Mouse (Mus musculus): ENCODE results near the gene Cdh1.

Gene Cdh1

DNA sequence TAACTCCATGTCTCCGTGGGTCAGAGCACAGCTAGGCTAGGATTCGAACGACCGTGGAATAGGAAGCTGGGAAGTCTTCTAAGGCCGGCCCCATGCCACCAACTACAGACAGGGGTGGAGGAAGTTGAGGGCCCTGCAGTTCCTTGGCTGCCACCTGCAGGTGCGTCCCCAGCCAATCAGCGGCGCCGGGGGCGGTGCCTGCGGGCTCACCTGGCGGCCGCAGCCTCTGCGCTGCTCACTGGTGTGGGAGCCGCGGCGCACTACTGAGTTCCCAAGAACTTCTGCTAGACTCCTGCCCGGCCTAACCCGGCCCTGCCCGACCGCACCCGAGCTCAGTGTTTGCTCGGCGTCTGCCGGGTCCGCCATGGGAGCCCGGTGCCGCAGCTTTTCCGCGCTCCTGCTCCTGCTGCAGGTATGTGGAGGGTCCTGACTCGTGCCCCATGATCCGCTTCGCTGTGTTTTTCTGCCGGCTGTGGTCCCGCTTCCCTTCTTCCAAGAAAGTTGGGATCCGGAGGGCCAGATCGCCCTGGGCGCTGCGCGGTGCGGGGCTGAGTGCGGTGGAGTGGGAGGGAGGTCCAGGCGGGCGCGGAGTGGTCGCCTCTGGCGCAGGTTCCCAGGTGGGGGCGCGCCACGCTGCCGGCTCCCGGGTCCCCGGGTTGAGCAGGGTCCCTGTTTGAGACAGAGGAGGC lies at the start of gene Cdh1:
Gene Cdh1 (plus strand): TSS at position 221 of the 689 bp plus-strand sequence.
- 1% methylated on average over 53 of the region's 53 CpGs for WGBS

DNA sequence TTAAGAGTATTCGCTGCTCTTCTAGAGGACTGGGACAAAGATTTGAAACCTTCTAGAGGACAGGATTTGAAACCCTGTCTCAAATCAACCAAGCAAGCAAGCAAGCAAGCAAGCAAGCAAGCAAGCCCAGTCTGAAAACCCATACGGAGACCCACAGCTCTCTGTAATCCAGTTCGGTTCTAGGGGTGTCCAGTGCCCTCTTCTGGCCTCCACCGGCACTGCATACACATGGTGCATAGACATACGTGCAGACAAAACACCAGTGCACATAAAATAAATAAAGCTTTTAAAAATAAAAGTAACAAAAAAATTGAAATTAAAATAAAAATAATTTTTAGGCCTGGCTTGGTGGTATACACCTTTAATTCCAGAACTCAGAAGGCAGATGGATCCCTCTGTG lies 49.1 kb upstream of the Cdh1 start:
- WGBS: 96% methylated on average over 5 of the region's 5 CpGs

DNA sequence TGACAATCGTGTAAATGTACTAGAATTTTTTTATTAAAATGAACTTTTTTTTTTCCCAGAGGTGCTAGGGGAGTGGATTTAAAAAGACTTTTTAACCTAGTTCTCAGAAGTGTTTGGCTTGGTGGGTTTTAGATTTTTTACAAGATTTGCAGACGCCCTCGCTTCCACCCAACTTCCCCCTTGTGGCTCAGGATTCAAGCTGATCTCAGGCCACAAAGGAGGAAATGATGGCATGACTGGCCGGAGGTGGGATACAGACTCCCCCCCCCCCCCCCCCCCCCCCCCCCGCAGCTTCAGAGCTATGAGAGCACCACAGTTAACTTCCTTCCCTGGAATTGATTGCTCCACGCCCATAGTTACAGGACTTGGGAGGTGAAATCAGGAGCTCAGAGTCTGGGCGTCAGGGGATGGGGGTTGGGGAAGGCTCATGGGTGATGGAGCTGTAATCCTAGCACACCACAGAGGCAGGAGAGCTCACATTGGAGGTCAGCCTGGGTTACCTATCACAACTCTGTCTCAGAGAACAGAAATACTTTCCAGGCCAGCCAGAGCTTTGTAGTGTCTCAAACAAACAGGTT lies 47.0 kb upstream of the Cdh1 start:
- 70% methylated on average over 7 of the region's 7 CpGs for WGBS

DNA sequence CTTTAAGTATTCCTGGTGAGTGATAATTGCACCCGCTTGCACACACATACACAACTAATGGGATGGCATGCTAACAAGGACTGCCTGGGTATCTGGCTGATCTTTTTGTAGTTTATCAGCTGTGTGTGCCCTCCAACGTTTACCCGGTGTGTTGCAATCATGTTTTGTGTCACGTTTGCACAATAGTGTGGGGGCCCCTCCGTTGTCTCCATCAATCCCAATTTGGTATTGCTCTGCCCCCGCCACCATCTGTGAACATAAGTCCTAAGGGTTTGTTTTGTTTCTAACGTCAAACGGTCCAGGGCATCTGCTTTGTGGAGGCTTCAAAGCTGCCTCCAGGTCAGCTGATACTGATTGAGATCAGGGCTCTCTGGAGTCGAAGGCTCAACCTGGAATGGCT lies 43.3 kb upstream of the Cdh1 start:
- WGBS: 71% methylated on average over 9 of the region's 9 CpGs

DNA sequence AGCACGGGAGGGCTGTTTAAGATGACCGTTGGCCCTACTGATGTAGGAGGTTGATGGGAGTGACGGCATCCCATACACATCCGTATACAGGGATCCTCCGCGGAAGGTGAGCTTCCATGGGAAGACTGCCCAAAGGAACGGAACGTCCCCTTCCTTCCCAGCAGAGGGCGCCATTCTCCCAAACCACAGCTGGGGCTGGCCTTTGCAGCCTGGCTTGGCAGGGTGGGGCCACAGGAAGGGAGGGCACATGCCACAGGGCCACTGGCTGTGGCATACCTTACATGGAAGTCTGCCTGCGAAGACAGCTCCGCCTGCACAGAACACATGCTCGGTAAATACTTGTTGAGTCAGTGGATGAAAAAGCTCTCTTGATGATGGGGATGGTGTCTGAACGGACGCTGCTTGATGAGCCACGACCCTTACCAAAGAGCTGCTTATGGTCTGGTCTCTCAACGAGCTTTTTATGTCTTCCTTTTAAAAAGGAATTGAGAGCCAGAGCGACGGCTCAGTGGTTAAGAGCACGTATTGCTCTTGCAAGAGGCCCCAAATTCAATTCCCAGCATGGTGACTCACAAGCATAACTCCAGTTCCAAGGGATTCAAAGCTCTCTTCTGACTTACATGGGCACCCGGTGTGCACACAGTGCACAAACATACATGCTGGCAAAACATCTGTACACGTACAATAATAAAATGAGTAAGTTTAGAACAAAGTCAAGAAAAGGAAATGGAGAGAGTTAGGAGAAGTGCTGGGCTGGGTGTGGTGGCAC lies 41.9 kb upstream of the Cdh1 start:
- WGBS: 40% methylated on average over 21 of the region's 21 CpGs

DNA sequence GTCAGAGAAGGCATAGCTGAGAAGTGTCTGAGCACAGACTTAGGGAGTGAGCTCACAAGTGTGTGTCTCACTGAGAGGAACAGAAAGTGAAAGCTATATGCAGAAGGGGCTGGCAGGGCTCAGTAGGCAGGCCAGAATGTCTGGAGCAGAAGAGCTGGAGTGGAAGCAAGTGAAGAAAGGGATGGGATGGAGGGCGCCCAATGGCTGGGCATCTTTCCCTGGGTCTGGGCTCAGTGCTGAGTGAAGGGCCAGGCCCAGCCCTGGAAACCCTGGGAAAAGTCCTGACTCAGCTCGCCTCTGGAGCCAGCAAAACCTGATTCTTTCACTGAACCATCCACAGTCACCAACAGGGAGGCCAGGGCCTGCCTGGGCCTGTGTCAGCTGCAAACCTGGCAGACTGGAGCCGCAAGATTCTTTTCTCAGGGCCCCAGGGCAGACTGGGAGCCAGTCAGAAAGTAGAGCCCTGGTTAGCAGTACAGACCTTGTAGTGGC lies 39.4 kb upstream of the Cdh1 start:
- 90% methylated on average over 3 of the region's 3 CpGs for WGBS

DNA sequence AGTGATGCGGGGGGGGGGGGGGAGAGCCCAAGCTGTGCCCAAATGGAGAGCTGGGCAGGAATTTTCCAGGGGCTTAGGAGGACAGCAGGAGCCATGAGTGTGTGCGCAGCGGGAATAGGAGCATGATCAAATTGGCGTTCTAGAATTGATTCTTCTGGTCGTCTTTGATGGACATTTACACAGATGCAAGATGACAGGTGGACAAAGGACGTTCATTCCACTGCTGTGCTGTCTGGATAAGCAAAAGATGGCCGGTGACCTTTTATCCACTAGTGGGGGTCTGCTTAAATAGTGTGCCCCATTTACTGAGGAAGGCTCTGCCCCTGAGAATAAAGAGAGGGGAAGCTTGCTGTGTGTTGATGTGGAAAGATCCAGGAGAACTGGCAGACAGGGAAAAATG lies 34.1 kb upstream of the Cdh1 start:
- WGBS: 75% methylated on average over 7 of the region's 7 CpGs

DNA sequence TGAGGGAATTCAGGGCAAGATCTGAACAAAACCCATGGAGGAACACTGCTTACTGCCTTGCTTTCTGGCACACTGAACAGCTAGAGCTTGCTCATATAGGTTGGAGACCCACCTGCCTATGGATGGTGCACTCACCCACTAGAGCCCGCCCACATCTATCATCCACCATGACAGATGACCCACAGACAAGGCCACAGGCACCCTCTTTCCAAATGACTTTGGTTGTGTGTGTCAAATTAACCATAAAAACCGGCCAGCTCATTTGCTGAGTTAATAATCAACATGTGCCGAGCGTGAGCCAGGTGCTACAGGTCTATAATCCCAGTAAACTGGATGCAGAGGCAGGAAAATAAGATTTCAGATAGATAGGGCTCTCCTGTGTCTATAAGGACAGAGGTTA lies 32.8 kb upstream of the Cdh1 start:
- WGBS: 95% methylated on average over 4 of the region's 4 CpGs

DNA sequence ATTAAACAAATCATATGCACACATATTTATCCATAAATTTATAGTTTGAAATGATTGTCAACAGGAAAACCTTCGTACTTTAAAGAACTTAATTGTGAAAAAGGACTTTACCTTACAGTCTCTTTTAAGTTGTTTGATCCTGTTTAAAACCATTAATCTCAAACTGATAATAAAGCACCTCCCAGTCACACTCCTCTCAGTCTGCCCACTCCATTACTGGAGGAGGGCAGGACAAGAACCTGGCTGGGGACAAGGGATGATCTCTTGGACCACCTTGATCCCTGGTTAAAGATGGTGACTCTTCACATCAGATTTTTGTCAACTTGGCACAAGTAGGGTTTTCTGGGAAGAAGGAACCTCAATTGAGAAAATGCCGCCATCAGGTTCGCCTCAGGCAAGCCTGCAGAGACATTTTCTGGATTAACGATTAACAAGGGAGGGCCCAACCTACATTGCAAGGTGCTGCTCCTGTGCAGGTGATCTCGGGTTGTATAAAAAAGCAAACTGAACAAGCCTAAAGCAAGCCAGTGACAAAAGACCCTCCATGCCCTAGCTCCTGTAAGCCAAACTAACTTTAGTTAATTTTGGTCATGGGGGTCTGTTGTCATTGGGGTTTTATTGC lies 31.5 kb upstream of the Cdh1 start:
- 88% methylated on average over 5 of the region's 5 CpGs for WGBS

DNA sequence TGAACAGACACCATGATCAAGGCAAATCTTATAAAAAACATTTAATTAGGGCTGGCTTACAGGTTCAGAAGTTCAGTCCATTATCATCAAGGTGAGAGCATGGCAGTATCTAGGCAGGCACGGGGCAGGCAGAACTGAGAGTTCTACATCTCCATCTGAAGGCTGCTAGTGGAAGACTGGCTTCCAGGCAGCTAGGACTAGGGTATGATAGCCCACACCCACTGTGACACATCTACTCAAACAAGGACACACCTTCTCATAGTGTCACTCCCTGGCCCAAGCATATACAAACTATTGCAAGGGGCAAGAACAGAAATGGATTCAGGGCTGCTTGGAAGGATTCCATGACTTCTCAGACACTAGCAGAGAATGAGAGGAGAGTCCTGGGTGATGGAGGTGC lies 31.0 kb upstream of the Cdh1 start:
- 93% methylated on average over 1 of the region's 1 CpGs for WGBS

DNA sequence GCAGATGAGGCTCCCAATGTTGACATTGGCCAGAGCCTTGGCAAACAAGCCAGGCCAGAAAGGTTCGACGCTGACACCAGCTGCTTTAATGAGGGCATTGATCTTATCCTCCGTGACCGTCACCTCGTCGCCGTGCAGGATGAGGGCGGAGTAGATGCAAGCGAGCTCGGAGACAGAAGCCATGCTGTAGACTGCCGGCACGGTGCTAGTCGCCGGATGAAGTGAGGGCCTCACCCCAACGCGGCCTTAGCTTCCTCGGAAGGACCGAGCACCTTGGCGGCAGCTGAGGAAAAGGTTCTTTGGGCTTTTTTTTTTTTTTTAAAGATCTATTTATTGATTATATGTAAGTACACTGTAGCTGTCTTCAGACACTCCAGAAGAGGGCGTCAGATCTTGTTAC lies 30.0 kb upstream of the Cdh1 start, which contains the start of gene Gm10073:
Gene Gm10073 (minus strand): TSS at position 294 of the 400 bp plus-strand sequence.
- 70% methylated on average over 20 of the region's 20 CpGs for WGBS

DNA sequence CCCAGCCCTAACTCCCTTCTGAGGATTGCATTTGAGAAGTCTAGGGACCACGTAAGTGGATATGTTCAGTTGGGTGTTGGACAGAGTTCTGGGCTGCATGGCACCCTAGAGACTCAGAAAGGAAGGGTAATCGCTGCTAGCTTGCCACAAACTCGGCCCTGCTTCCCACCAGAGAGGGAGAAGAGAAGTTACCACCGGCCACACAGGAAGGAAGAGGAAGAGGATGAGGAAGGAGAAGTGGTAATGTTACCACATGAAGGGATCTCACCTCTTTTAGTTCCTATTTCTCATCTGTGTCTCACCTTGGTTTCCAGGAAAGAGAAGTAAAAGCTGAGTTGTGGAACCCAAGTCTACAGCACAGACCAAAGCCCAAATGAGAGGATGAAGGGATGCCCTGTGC lies 28.9 kb upstream of the Cdh1 start:
- 88% methylated on average over 4 of the region's 4 CpGs for WGBS

DNA sequence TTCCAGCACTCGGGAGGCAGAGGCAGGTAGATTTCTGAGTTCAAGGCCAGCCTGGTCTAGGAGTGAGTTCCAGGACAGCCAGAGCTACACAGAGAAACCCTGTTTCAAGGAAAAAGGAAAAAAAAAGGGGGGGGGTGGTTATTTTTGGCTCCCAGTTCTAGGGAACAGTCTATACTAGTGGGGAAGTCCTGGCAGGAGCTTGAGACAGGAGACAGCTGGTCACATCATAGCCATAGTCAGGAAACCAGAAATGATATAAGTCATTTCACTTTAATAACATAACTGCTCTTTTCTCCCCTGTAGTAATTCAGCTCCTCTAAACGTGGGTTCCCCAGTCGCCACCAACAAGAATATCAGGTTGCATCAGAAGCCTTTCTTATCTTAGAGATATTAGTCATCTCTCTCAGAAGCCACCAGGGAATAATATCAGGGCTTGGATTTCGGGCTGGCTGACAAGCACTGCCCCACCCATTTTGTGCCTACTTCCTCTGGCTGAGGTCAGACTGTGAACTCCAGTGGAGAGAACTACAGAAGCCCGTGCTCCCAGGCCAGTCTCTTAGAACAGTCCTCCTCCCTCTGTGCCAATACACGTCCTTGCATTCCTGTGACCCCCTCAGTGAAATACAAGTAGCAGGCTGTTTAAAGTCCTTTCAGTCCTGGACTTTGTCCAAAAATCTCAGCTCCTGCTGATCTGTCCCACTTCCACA lies 26.1 kb upstream of the Cdh1 start:
- WGBS: 58% methylated on average over 6 of the region's 6 CpGs

DNA sequence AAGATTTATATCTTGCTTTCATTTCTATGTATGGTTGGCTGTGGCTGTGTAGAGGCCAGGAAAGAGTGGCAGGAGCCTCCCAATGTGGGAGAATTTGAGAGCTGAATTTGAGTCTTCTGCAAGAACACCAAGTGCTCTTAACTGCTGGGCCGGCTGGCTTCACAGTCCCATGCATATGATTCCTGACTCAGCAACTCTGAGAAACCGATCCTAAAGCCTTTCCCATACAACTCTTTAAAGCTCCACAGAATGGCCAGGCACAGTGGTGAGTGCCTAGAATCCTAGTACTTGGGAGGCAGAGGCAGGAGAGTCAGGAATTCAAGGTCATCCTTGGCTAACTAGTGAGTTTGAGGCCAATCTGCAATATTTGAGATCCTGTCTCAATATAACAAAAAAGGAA lies 23.6 kb upstream of the Cdh1 start:
- 80% methylated on average over 2 of the region's 2 CpGs for WGBS

DNA sequence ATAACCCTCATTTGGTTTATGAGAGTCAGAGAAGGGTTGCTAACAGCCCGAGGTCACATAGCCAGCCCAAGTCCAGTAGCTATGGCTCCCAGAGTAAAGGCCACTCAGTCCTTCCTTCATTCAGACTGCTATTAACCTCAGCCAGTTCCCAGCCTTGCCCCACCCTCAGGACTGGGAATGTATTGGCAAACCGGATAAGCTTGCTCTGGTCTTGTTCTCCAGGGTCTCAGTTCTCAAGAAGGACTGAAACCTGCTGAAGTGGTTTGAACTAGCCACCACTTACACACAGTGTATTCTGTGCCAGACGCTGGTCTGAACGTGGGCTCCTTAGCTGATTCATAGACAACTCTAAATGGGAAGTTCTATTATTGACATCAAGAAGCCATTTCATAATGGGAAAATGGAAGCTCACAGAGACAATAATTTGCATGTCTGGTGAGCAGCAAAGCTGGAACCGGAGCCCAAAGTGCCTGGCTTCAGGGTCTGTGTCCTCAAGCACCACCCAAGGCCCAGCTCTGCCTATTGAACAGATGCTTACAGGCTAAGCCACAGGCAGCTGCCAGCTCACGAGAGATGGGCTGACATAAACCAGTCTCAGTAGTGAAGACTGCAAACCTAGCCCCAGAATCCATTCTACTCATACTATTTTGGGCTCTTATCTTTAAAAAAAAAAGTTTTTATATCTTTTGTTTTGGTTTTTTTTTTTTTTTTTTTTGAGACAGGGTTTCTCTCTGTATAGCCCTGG lies 21.6 kb upstream of the Cdh1 start:
- 69% methylated on average over 6 of the region's 6 CpGs for WGBS

DNA sequence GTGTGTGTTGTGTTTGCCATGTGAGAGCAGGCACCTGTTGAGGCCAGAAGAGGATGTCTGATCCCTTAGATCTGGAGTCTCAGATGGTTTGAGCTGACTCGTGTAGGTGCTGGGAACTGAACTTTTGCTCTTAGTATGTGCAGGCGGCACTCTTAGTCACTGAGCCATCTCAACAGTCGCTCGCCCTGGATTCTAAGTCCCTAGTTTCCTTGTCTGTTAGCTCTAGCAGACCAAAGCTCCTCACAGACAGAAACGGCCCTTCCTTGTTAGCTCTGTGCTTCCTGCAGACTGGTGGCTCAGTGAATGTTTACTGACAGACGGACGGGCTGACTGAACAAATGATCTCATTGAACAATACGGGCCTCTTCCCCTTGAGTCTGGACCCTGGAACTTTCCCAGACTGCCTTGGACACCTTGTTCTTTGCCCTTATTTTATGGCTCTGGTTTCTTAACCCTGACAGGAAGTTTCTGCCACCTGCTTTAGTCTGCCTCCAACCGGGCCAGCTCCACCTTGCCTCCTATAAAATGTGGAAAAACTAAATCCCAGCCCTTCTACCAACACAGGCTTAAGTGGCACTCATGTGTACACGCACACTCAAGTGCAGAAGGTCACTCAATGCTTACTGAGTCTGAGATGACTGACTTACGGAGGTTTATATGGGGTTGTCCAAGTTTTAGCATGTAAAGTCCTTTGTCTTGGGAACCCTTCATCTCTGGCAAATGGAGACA lies 18.0 kb upstream of the Cdh1 start:
- 73% methylated on average over 11 of the region's 11 CpGs for WGBS

DNA sequence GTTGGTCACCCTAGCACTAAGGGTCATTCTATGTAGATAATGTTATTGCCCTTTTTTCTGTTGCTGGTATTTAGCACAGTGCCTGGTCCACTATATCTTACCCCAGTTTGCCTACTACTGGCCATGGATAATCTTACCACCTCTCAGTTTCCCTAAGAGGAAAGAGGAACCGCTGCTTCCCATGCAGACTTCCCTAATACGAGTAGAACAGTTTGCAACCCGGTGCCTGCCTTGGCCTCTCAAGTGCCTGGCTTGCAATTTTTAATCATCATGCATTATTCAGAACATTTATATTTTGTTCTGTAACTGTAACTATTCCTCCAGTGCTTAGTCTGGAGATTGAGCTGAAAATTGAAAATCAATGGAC lies 17.5 kb upstream of the Cdh1 start:
- WGBS: 88% methylated on average over 3 of the region's 3 CpGs

DNA sequence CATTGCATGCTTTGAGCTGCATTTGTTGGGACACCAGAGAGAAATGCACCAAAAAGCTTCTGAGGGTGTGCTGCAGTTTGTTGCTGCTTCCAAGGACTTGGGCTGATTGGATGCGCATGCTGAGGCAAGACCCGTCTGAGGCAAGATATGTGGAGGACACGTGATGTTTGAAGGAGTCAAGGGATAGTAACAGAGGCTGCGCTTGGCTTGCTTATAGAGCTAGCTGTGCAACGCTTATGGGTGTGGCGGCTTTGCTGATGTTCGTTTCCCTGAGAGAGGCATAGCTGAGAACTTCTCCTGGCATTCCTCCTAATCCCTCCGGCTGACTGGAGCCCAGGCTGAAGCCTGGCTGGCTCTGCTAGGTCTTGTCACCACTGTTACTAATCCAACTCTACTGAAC lies 16.3 kb upstream of the Cdh1 start:
- 76% methylated on average over 8 of the region's 8 CpGs for WGBS

DNA sequence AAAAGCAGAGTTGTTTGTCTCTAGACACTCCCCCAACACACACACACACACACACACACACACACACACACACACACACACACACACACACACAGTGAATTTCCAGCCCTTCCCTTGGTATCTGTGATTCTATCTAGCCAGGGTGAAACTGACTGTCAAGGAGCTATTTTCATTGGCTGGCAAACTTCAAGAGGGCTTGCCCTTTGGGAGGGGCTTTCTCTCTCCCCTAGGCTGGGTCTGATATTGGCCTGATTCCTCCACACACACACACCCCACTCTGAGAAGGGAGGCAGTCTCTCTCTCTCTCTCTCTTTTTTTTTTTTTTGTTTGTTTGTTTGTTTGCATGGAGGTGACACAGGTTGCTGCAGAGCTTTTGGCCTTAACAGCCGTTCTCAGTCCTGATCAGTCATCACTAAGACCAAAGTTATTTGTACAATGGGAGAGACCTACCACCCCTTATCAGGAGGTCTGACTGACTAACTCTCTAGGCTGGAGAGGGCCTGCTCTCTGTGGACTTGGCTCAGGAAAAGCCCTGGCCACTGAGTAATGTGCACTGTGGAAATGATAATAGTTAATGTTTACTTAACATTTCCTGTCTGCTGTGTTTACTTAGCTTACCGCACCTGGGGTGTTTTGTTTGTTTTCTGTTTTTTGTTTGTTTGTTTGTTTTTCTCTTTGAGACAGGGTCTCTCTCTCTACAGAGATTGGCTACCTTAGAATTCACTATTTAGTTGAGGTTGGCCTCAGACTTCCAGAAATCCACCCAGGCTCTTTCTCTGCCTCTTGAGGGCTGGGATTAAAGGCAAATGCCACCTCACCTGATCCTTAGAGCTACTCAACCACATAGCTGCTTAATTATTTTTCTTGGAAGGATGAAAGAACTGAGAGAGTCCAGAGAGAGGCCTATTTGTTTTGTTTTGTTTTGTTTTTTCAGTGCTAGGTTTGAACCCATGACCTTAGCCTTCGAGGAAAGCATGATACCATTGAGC lies 14.4 kb upstream of the Cdh1 start:
- 74% methylated on average over 3 of the region's 3 CpGs for WGBS

Data from cerebral cortex, adult 2 months (tissue).